Mouse (Mus musculus) heart, postnatal 0 days (tissue): ENCODE measurements around the gene Mier2. TPM values are rescaled to one million over a fixed set of nuclear protein-coding genes. Genes with fewer than 3 reads are reported as not detected.
A peak's percentile ranks its signal among the peaks of the same experiment; 100 is the strongest.

ENCODE experiments used
- ATAC-seq: fragments of 200-750 bp; cut with Nextera tagmentation; 2 replicates; pipeline ENCODE4 v1.8.0; 2017; ENCODE audit warnings: low read depth, moderate number of reproducible peaks, moderate library complexity; ENCODE audit not compliant: insufficient read depth
- DNase-seq: peaks from one replicate; pipeline ENCODE4 v3.0.0-alpha.2; 2016; ENCODE audit warnings: low spot score
- H3K27ac ChIP-seq: fragments of 300-500 bp; sonication (generic); 2 replicates; pipeline ENCODE4 v1.5.1; 2014; ENCODE audit warnings: low read depth, mild to moderate bottlenecking
- H3K27me3 ChIP-seq: fragments of 300-500 bp; sonication (generic); 2 replicates; pipeline ENCODE4 v1.6.1; 2014; ENCODE audit warnings: low read length, mixed read lengths; ENCODE audit not compliant: control insufficient read depth, insufficient read depth
- H3K36me3 ChIP-seq: fragments of 300-500 bp; sonication (generic); replicated peaks from 2 replicates; pipeline ENCODE4 v1.6.1; 2014; ENCODE audit warnings: low read length, mixed read lengths; ENCODE audit not compliant: control insufficient read depth, insufficient read depth
- H3K4me1 ChIP-seq: fragments of 300-500 bp; sonication (generic); 2 replicates; pipeline ENCODE4 v1.6.1; 2014; ENCODE audit warnings: antibody characterized with exemption; ENCODE audit not compliant: control insufficient read depth, insufficient read depth
- H3K4me2 ChIP-seq: fragments of 300-500 bp; sonication (generic); 2 replicates; pipeline ENCODE4 v1.6.1; 2014; ENCODE audit warnings: low read depth, mild to moderate bottlenecking, low read length, moderate library complexity
- H3K4me3 ChIP-seq: fragments of 300-500 bp; sonication (generic); 2 replicates; pipeline ENCODE4 v1.5.1; 2014; ENCODE audit warnings: low read depth, low read length
- H3K9ac ChIP-seq: fragments of 300-500 bp; sonication (generic); replicated peaks from 2 replicates; pipeline ENCODE4 v1.6.1; 2014; ENCODE audit warnings: low read depth, low read length, mixed read lengths
- H3K9me3 ChIP-seq: fragments of 300-500 bp; sonication (generic); replicated peaks from 2 replicates; pipeline ENCODE4 v1.6.1; 2016; ENCODE audit warnings: low read length; ENCODE audit not compliant: control insufficient read depth
- CTCF ChIP-seq: IDR thresholded peaks from 2 replicates; pipeline ENCODE4 v1.5.1; 2016; ENCODE audit warnings: antibody characterized with exemption, control low read depth, low read depth
- EP300 ChIP-seq: IDR thresholded peaks from 2 replicates; pipeline ENCODE4 v1.6.1; 2016; ENCODE audit warnings: antibody characterized with exemption, low read depth
- WGBS: fragments of 180-500 bp; shearing (Covaris S2); extraction: QIAGEN DNeasy Blood & Tissue Kit; methylation state at CpG from one replicate; pipeline ENCODE4 v1.1.7; 2014; 5-methylcytosine and 5-hydroxymethylcytosine counted together
- polyA plus RNA-seq: library from polyadenylated mRNA; unstranded; fragments of >200 nt; fragmentation: Nextera tagmentation; extraction: Ambion mirVana; gene quantifications from 2 replicates; pipeline ENCODE4 v1.2.1, GENCODE M21; 2015
- total RNA-seq: library from RNA; depleted of rRNA; stranded (reverse); fragments of >200 nt; gene quantifications from 2 replicates; pipeline ENCODE4 v1.2.3, GENCODE M21; 2014; ENCODE audit warnings: low replicate concordance

The Mier2 gene
- total and polyA plus RNA-seq, 2 experiments from 2014 or later: 12.0 to 32.7 TPM

- 80% methylated on average over 5 of the region's 5 CpGs for WGBS
- DNase-seq: no peak
- H3K4me1 ChIP-seq: peaks cover 14% of the 10 kb centered on the region
These were observed 2.0 kb upstream of the Mier2 start for GRCm38 (mm10) chr10:79556951-79557350.

GRCm38 (mm10) chr10:79555238-79555724, 282 bp upstream of the Mier2 start:
- Histone ChIP-seq H3K4me2 (peak overlapping the region; percentile 98), H3K9ac (peak overlapping the region; percentile 82), H3K4me1 (peaks cover 14% of the 10 kb centered on the region), H3K27ac (no peak overlapping the region), H3K36me3 (0 out of 2 replicates have a peak, but pooled peaks cover 5% of the 10 kb centered on the region), H3K27me3 (no peaks in the 10 kb centered on the region), H3K9me3 (no peaks in the 10 kb centered on the region), H3K4me3 (peak overlapping the region; percentile 94)
- ATAC-seq (no peak; the same call in 1 of the 2 replicates), DNase-seq (no peak)
- TF ChIP-seq CTCF (no peak), EP300 (no peak)
- 24% methylated on average over 7 of the region's 7 CpGs for WGBS

More at GRCm38 (mm10) chr10:79556951-79557350, 2.0 kb upstream of the Mier2 start:
- Histone ChIP-seq H3K27ac (no peak overlapping the region), H3K4me3 (no peak overlapping the region), H3K4me2 (no peak overlapping the region), H3K9me3 (no peaks in the 10 kb centered on the region), H3K36me3 (no peaks in the 10 kb centered on the region), H3K27me3 (no peaks in the 10 kb centered on the region), H3K9ac (no peak overlapping the region)
- TF ChIP-seq EP300: no peak
- TF ChIP-seq CTCF: no peak
- ATAC-seq: no peak

GRCm38 (mm10) chr10:79553691-79554090, 1.3 kb downstream of the Mier2 start:
- Histone ChIP-seq H3K27ac (no peak overlapping the region), H3K9me3 (no peaks in the 10 kb centered on the region), H3K36me3 (peaks cover 20% of the 10 kb centered on the region), H3K4me1 (peaks cover 14% of the 10 kb centered on the region), H3K4me3 (peak overlapping the region; percentile 94), H3K27me3 (no peaks in the 10 kb centered on the region), H3K9ac (no peak overlapping the region), H3K4me2 (peak overlapping the region; percentile 98)
- 30% methylated on average over 10 of the region's 10 CpGs for WGBS
- DNase-seq: no peak
- TF ChIP-seq CTCF (no peak), EP300 (no peak)
- no peak for ATAC-seq

- TF ChIP-seq CTCF (no peak), EP300 (no peak)
- no peak overlapping the region for H3K4me2 ChIP-seq
- DNase-seq: no peak
- no peak overlapping the region for H3K4me3 ChIP-seq
- no peaks in the 10 kb centered on the region for H3K9me3 ChIP-seq
- H3K4me1 ChIP-seq: peaks cover 14% of the 10 kb centered on the region
- H3K27ac ChIP-seq: no peak overlapping the region
- H3K36me3 ChIP-seq: peaks cover 25% of the 10 kb centered on the region
- H3K9ac ChIP-seq: no peak overlapping the region
- 91% methylated on average over 6 of the region's 6 CpGs for WGBS
- no peaks in the 10 kb centered on the region for H3K27me3 ChIP-seq
- ATAC-seq: no peak
These were observed 1.8 kb downstream of the Mier2 start for GRCm38 (mm10) chr10:79553176-79553575.

GRCm38 (mm10) chr10:79552531-79552930, 2.5 kb downstream of the Mier2 start:
- WGBS: 82% methylated on average over 8 of the region's 8 CpGs
- no peak overlapping the region for H3K4me2 ChIP-seq
- ATAC-seq: no peak

GRCm38 (mm10) chr10:79550366-79550765, 4.6 kb downstream of the Mier2 start:
- 75% methylated on average over 9 of the region's 9 CpGs for WGBS
- no peak for ATAC-seq

More at GRCm38 (mm10) chr10:79552531-79552930, 2.5 kb downstream of the Mier2 start:
- no peak for DNase-seq
- Histone ChIP-seq H3K27me3 (no peaks in the 10 kb centered on the region), H3K4me3 (no peak overlapping the region), H3K27ac (no peak overlapping the region), H3K4me1 (peaks cover 14% of the 10 kb centered on the region), H3K9me3 (no peaks in the 10 kb centered on the region), H3K9ac (no peak overlapping the region), H3K36me3 (peaks cover 31% of the 10 kb centered on the region)
- TF ChIP-seq EP300 (no peak), CTCF (no peak)

More at GRCm38 (mm10) chr10:79550366-79550765, 4.6 kb downstream of the Mier2 start:
- peaks cover 44% of the 10 kb centered on the region for H3K36me3 ChIP-seq
- TF ChIP-seq EP300: no peak
- TF ChIP-seq CTCF: no peak
- H3K4me3 ChIP-seq: no peak overlapping the region
- no peak overlapping the region for H3K4me2 ChIP-seq
- H3K4me1 ChIP-seq: peaks cover 14% of the 10 kb centered on the region
- H3K27ac ChIP-seq: no peak overlapping the region
- DNase-seq: no peak
- no peaks in the 10 kb centered on the region for H3K27me3 ChIP-seq
- H3K9me3 ChIP-seq: no peaks in the 10 kb centered on the region
- no peak overlapping the region for H3K9ac ChIP-seq
